Mouse (Mus musculus) MEL (cell line): ENCODE data around the gene Slc25a18. TPM values are rescaled to one million over a fixed set of nuclear protein-coding genes. Genes with fewer than 3 reads are reported as not detected.
A peak's percentile ranks its signal among the peaks of the same experiment; 100 is the strongest.

ENCODE experiments used
- DNase-seq: peaks from one replicate; pipeline ENCODE4 v3.0.0; 2011; ENCODE audit warnings: low read depth, low spot score
- H3K27ac ChIP-seq: 2 replicates; pipeline ENCODE4 v1.5.1; 2012; ENCODE audit warnings: low read depth, mild to moderate bottlenecking, control low read depth, low read length, moderate library complexity; ENCODE audit not compliant: control insufficient read depth
- H3K27me3 ChIP-seq, 2 experiments: fragments of 150-350 bp in 1 of 2; sonication (generic) in 1 of 2; 2 replicates each; pipeline ENCODE4 v1.6.1; 2012; ENCODE audit warnings: low read length in 2 of 2, mild to moderate bottlenecking in 2 of 2, improper control_type of control experiment in 1 of 2, moderate library complexity in 1 of 2; ENCODE audit not compliant: insufficient read depth in 2 of 2, control insufficient read depth in 1 of 2
- H3K36me3 ChIP-seq, 2 experiments: 2 replicates each; pipeline ENCODE4 v1.6.1; 2012 to 2014; ENCODE audit warnings: low read length in 2 of 2, improper control_type of control experiment in 1 of 2, inconsistent platforms in 1 of 2, mild to moderate bottlenecking in 1 of 2; ENCODE audit not compliant: insufficient read depth in 2 of 2, control insufficient read depth in 1 of 2
- H3K4me1 ChIP-seq, 2 experiments: fragments of 150-350 bp in 1 of 2; sonication (generic) in 1 of 2; 2 replicates each; pipeline ENCODE4 v1.6.1; 2012; ENCODE audit warnings: low read length in 2 of 2, improper control_type of control experiment in 1 of 2, mild to moderate bottlenecking in 1 of 2; ENCODE audit not compliant: insufficient read depth in 2 of 2, control insufficient read depth in 1 of 2
- H3K4me3 ChIP-seq, 2 experiments: fragments of 150-350 bp in 1 of 2; sonication (generic) in 1 of 2; 2 replicates each; pipeline ENCODE4 v1.5.1; 2012; ENCODE audit warnings: low read depth in 2 of 2, low read length in 2 of 2, mild to moderate bottlenecking in 2 of 2, moderate library complexity in 2 of 2, control low read depth in 1 of 2, improper control_type of control experiment in 1 of 2; ENCODE audit not compliant: control insufficient read depth in 1 of 2, insufficient read depth in 1 of 2
- H3K79me2 ChIP-seq: 2 replicates; pipeline ENCODE4 v1.6.1; 2012; ENCODE audit warnings: mild to moderate bottlenecking, low read length, moderate library complexity; ENCODE audit not compliant: control insufficient read depth, poor library complexity, insufficient read depth
- H3K9ac ChIP-seq: 2 replicates; pipeline ENCODE4 v1.6.1; 2012; ENCODE audit warnings: low read depth, mild to moderate bottlenecking, control low read depth, low read length, moderate library complexity; ENCODE audit not compliant: control insufficient read depth, poor library complexity, severe bottlenecking
- H3K9me3 ChIP-seq: fragments of 150-350 bp; sonication (generic); replicated peaks from 2 replicates; pipeline ENCODE4 v1.6.1; 2012; ENCODE audit warnings: mild to moderate bottlenecking, low read length, improper control_type of control experiment, moderate library complexity; ENCODE audit not compliant: insufficient read depth
- CHD1 ChIP-seq: IDR thresholded peaks from 2 replicates; pipeline ENCODE4 v1.6.1; 2012; ENCODE audit warnings: low read depth, mild to moderate bottlenecking, inconsistent platforms, low read length, improper control_type of control experiment
- CHD2 ChIP-seq: IDR thresholded peaks from 2 replicates; pipeline ENCODE4 v1.6.1; 2011; ENCODE audit warnings: low read length, improper control_type of control experiment
- CTCF ChIP-seq, 3 experiments: IDR thresholded peaks in 2 of 3; conservative IDR thresholded peaks in 1 of 3; 2 replicates each; pipeline ENCODE4 v1.5.1; 2011 to 2012; ENCODE audit warnings: low read length in 3 of 3, low read depth in 2 of 3, mild to moderate bottlenecking in 2 of 3, improper control_type of control experiment in 1 of 3, inconsistent platforms in 1 of 3, mixed read lengths in 1 of 3, moderate library complexity in 1 of 3; ENCODE audit not compliant: control insufficient read depth in 1 of 3, insufficient read depth in 1 of 3, poor library complexity in 1 of 3, severe bottlenecking in 1 of 3
- ELF1 ChIP-seq: IDR thresholded peaks from 2 replicates; pipeline ENCODE4 v1.6.1; 2014; ENCODE audit warnings: low read depth, mild to moderate bottlenecking, inconsistent platforms, low read length, improper control_type of control experiment, moderate library complexity
- EP300 ChIP-seq, 2 experiments: IDR thresholded peaks; 2 replicates each; pipeline ENCODE4 v1.6.1; 2011; ENCODE audit warnings: improper control_type of control experiment in 2 of 2, low read length in 2 of 2, low read depth in 1 of 2, mild to moderate bottlenecking in 1 of 2
- HCFC1 ChIP-seq: IDR thresholded peaks from 2 replicates; pipeline ENCODE4 v1.6.1; 2012; ENCODE audit warnings: low read depth, mild to moderate bottlenecking, inconsistent platforms, low read length, improper control_type of control experiment, moderate library complexity
- KAT2A ChIP-seq: conservative IDR thresholded peaks from 2 replicates; pipeline ENCODE4 v1.6.1; 2012; ENCODE audit warnings: low read depth, low read length, improper control_type of control experiment, inconsistent platforms
- MAZ ChIP-seq: IDR thresholded peaks from 2 replicates; pipeline ENCODE4 v1.6.1; 2012; ENCODE audit warnings: low read depth, mild to moderate bottlenecking, inconsistent platforms, low read length, improper control_type of control experiment
- MEF2A ChIP-seq: IDR thresholded peaks from 2 replicates; pipeline ENCODE4 v1.6.1; 2014; ENCODE audit warnings: low read depth, mild to moderate bottlenecking, inconsistent platforms, low read length, improper control_type of control experiment; ENCODE audit not compliant: poor library complexity, insufficient replicate concordance, severe bottlenecking; ENCODE audit errors: extremely low read depth
- MYC ChIP-seq: IDR thresholded peaks from 2 replicates; pipeline ENCODE4 v1.6.1; 2011; ENCODE audit warnings: low read depth, mild to moderate bottlenecking, low read length, improper control_type of control experiment, moderate library complexity
- NELFE ChIP-seq: IDR thresholded peaks from 2 replicates; pipeline ENCODE4 v1.6.1; 2011; ENCODE audit warnings: low read depth, low read length, improper control_type of control experiment
- RAD21 ChIP-seq: IDR thresholded peaks from 2 replicates; pipeline ENCODE4 v1.6.1; 2011; ENCODE audit warnings: mild to moderate bottlenecking, low read depth, low read length, improper control_type of control experiment
- SMC3 ChIP-seq: IDR thresholded peaks from 2 replicates; pipeline ENCODE4 v1.6.1; 2011; ENCODE audit warnings: low read depth, low read length, improper control_type of control experiment
- TAL1 ChIP-seq: IDR thresholded peaks from 2 replicates; pipeline ENCODE4 v1.6.1; 2012; ENCODE audit warnings: mild to moderate bottlenecking, inconsistent platforms, low read length, moderate library complexity, mixed read lengths
- ZC3H11A ChIP-seq: IDR thresholded peaks from 2 replicates; pipeline ENCODE4 v1.6.1; 2012; ENCODE audit warnings: low read depth, mild to moderate bottlenecking, inconsistent platforms, low read length, improper control_type of control experiment
- ZKSCAN1 ChIP-seq: IDR thresholded peaks from 2 replicates; pipeline ENCODE4 v1.6.1; 2012; ENCODE audit warnings: low read depth, mild to moderate bottlenecking, inconsistent platforms, low read length, improper control_type of control experiment, moderate library complexity
- ZMIZ1 ChIP-seq: IDR thresholded peaks from 2 replicates; pipeline ENCODE4 v1.6.1; 2012; ENCODE audit warnings: low read depth, mild to moderate bottlenecking, inconsistent platforms, low read length, improper control_type of control experiment, moderate library complexity
- ZNF384 ChIP-seq: IDR thresholded peaks from 2 replicates; pipeline ENCODE4 v1.6.1; 2012; ENCODE audit warnings: low read depth, mild to moderate bottlenecking, inconsistent platforms, low read length, improper control_type of control experiment
- polyA plus RNA-seq, 2 experiments: library from polyadenylated mRNA; stranded (reverse) in 1 of 2; unstranded in 1 of 2; fragments of >175 nt in 1 of 2; fragments of >200 nt in 1 of 2; gene quantifications; 2 replicates each; pipeline versions ENCODE4 v1.2.1 to v1.2.4; 2012; ENCODE audit warnings: low replicate concordance in 2 of 2, low read depth in 1 of 2; ENCODE audit not compliant: insufficient read length in 2 of 2, insufficient read depth in 1 of 2, missing spikeins in 1 of 2
- total RNA-seq: library from RNA; depleted of rRNA; stranded (reverse); fragments of 300-350 nt; gene quantifications from 2 replicates; pipeline ENCODE4 v1.2.3, GENCODE M21; 2012

The Slc25a18 gene
- total and polyA plus RNA-seq, 3 experiments: 0.12 to 0.57 TPM; not detected in 1

- no peak; the same call in 1 of the 2 replicates for TF ChIP-seq ZKSCAN1
- peak; percentile 93 for TF ChIP-seq ZMIZ1
- peak; percentile 99 for TF ChIP-seq ZNF384
Observed at GRCm38 (mm10) chr6:120822307-120822928, 49.0 kb downstream of the Slc25a18 start, which contains the start of gene Atp6v1e1 (continued).

- Histone ChIP-seq H3K9me3 (no peaks in the 10 kb centered on the region), H3K9ac (peak overlapping the region; percentile 49), H3K4me1 (peaks cover 13 to 16% of the 10 kb centered on the region in 2 experiments), H3K27me3 (no peaks in the 10 kb centered on the region), H3K4me3 (peak overlapping the region; percentile 31 to 38), H3K79me2 (peaks cover 36% of the 10 kb centered on the region), H3K27ac (peak overlapping the region; percentile 49), H3K36me3 (peaks cover 9 to 15% of the 10 kb centered on the region in 2 experiments)
- peak in 1 of 3 experiments; percentile 13; a peak in 1 of 6 replicates for TF ChIP-seq CTCF (IDR thresholded peaks at IDR 0.05 in 2 of 3, conservative IDR thresholded peaks at IDR 0.05 in 1 of 3; ENCODE audit: control insufficient read depth in 1 of 3, insufficient read depth in 1 of 3, low read depth in 2 of 3, low read length in 3 of 3, poor library complexity in 1 of 3, severe bottlenecking in 1 of 3)
- no peak for TF ChIP-seq ZC3H11A
- peak; percentile 7; the same call in 1 of the 2 replicates for TF ChIP-seq RAD21
- TF ChIP-seq CHD1: no peak
- no peak for TF ChIP-seq NELFE
- no peak for TF ChIP-seq ZNF384
- TF ChIP-seq EP300 (IDR thresholded peaks at IDR 0.05; ENCODE audit: low read depth in 1 of 2, low read length in 2 of 2): peak in 1 of 2 experiments; percentile 8; a peak in 1 of 4 replicates
- no peak for TF ChIP-seq KAT2A
- no peak for TF ChIP-seq TAL1
- TF ChIP-seq HCFC1: no peak
- TF ChIP-seq ELF1: no peak
- TF ChIP-seq SMC3: no peak; the same call in 1 of the 2 replicates
- no peak for TF ChIP-seq ZKSCAN1
- TF ChIP-seq MYC: no peak
- TF ChIP-seq CHD2: no peak
- no peak for TF ChIP-seq MEF2A
- TF ChIP-seq MAZ: no peak
- peak; percentile 44 for DNase-seq
Observed at GRCm38 (mm10) chr6:120822937-120823614, 49.7 kb downstream of the Slc25a18 start.
